Mouse (Mus musculus) right cerebral cortex, postnatal 10 days (tissue): ENCODE results near the gene Slc7a9.
A peak's percentile ranks its signal among the peaks of the same experiment; 100 is the strongest.

Experiments
- DNase-seq, 2 experiments: peaks; one replicate each; pipeline ENCODE4 v3.0.0; 2021; ENCODE audit warnings: low spot score in 2 of 2

The Slc7a9 gene

DNA sequence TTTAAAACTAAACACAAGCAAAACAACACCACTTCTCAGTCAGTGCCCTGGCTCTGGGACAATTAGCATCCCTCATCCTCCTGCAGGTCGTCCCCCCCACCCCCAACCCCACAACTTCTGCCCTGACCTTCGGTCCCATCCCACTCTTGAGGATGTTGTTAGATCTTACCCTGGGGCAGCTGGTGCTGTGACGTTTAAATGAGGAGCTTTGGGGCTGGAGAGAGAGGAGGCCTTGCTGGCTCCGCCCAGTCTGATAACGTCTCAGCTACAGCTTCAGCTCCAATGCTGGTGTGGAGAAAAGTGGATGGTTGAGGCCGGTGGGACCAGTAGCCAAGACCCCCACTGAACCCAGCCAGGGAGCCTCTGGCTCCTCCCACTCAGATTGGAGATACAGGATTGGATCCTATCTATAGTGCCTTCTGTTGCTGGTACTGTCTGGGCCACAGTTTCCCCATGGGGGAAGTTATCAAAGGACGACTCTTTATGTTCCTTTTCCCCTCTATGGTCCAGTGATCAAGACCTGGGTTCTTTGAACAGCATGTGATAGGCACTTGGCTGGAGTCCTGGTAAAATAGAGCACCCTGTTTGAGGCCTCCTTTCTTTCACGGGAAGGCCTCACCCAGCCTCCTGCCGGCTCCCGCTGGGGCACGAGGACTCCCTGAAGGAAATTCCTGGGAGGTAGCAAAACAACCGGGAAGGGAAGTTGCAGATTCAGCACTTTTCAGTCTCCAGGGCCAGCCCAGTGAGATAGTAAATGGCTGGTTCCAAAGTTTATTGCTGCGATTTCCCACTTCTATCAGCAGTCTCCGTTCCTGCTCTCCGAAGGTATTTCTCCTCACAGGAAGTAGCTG lies at the start of gene Slc7a9:
Gene Slc7a9, plus strand, starts transcription at position 801 of the 851 bp plus-strand sequence.
- no peak for DNase-seq

- DNase-seq = no peak
Observed at GRCm38 (mm10) chr7:35401169-35401568, 47.4 kb upstream of the Slc7a9 start.

GRCm38 (mm10) chr7:35415226-35415625 lies 33.4 kb upstream of the Slc7a9 start:
- DNase-seq = no peak

GRCm38 (mm10) chr7:35415801-35416653 lies 32.6 kb upstream of the Slc7a9 start:
- no peak for DNase-seq

DNA sequence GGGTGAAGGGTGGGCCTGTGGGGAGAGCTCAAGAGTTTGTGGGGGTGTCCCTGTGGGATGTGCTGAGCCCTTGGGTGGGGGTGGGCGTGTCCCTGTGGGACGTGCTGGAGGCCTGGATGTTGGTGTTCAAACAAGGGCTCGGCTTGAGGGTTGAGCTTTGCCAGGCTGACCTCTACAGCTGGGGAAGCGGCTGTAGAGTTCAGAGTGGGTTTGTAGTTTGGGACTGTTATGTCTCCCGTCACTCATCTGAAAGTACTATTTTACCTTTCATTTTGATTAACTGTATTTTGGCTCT lies 32.0 kb upstream of the Slc7a9 start:
- no peak for DNase-seq

- no peak for DNase-seq
Observed at GRCm38 (mm10) chr7:35423071-35423470, 25.5 kb upstream of the Slc7a9 start.

DNA sequence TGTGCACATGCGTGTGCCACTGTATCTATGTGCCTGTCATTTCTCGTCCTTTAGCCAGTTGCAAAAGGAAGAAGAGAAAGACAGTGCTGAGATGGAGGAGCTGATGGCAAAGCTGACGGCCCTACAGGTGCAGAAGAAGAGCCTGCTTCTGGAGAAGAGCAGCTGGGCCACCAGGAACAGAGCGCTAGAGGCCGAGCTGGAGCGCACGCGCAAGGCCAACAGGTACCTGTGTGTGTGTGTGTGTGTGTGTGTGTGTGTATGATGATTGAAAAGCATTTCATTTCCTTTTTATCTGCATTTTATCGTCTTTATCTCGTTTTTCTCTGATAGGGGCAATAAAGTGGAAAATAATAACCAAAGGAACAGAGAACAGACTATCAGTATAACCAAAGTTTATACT lies 20.4 kb upstream of the Slc7a9 start:
- no peak for DNase-seq

DNA sequence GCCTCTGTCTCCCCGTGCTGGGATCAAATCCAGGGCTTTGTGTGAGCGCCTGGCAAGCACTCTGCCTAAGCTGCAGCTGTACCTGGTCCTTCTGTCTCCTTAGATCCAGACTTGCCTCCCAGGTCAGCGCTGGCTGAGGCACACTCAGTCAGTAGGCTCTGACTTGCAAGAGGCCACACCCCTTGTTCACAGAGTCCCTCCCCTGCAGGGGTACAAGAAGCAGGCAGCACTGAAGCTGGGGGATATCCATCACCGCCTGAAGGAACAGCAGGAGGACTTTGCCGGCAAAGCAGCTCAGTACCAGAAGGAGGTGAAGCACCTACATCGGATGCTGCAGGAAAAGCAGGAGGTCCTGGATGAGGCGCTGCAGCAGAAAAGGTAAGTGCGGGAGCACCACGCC lies 13.3 kb upstream of the Slc7a9 start:
- no peak for DNase-seq

DNA sequence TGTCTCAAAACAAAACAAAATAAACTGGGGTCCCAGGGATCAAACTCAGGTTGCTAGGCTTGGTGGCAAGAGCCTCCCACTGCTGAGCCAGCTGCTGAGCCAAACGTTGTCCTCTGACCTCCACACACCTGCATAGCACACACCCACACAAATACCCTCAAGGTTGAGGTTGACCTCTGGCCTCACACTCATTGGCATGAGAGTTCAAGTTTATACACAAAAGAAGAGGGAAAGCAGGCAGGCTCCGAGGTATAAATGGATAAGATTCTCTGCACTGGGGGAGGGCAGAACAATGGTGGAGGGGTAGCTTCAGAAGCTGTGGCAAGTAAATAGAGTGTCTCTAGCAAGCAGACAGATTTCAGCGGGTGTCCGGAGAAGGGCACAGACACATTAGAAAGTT lies 1.1 kb upstream of the Slc7a9 start:
- DNase-seq = no peak

DNA sequence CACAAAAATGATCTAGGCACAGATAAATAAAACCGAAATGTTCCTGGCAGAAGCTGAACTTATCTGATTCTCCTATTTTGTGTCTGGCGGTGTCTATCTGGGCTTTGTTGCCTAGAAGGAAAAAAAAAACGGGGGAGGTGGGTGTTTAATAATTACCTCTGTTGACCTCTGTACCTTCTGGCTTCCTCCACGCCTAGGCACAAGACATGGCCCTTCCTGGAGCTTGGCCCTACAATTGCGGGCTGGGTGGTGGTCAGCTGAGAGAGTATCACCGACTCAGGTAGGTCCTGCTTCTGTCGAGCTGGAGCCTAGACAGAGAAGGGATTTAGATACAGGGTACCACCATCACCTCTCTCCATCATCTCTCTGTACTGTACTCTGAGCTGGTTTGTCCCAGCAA lies 271 bp downstream of the Slc7a9 start:
- no peak for DNase-seq

DNA sequence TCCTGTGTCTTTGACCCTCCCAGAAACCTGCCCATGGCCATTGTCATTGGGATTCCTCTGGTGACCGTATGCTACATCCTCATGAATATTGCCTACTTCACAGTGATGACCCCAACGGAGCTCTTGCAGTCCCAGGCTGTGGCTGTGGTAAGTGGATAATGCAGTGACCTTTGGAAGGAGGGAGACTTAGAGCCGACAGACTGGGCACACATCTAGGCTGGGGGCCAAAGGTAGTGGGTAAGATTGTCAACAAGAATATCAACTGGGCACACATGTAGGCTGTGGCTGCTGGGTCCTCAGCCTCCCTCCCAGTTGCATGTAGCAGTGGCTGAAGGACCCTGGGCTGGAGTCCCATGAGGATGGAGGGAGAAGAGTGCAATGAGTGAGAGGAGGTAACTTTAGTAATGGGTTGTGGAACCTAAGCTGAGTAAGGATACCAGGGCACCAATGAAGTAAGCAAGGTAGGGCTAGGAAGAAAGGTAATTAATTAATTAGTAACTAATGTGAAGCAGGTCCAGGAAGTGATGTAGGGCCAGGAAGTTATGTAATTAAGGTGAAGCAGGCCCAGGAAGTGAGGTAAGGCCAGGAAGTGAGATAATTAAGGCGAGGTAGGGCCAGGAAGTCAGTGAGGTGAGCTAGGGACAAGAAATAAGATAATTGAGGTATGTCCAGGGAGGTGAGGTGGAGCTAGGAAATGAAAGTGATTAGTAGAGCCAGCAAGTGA lies 7.7 kb downstream of the Slc7a9 start:
- DNase-seq = no peak

DNA sequence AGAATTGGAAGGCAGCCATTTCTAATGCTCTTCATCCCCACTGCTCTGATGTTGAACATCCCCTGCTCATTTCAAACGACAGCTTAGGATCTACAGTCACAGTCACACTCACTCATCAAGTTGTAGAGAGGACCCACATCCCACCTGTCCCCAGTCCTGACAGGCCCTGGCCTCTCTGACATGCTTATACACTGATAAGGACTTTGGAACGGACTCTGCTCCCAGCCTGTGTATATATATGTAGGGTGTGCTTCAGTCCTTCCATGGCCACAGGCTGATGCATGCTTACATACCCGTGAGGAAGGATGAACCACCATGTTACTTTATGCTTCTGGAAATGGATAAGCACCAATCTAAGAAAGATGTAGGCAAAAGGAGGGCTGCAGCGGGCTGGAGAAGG lies 12.4 kb downstream of the Slc7a9 start:
- DNase-seq = no peak

GRCm38 (mm10) chr7:35465027-35465426 lies 16.4 kb downstream of the Slc7a9 start:
- DNase-seq = peak in 1 of 2 experiments; percentile 30

- no peak for DNase-seq
Observed at GRCm38 (mm10) chr7:35467856-35468255, 19.3 kb downstream of the Slc7a9 start.

DNA sequence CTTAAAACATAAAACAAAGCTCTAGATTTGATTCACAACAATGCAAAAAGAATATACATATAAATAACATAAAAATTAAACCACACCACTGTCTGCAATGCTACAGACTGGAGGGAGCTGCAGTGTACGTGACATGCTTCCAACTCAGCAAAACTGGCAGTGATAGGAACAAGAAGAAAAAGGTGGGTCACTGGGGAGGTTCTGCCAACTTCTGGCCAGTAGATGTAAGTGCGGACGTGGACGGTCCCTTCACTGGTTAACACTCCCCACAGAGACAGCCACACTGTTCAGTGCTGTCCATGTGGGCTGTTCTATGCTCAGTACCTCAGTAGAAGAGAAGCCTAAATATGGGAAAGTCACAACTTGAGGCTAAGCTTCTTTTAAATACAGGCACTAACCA lies 22.2 kb downstream of the Slc7a9 start:
- DNase-seq = no peak

DNA sequence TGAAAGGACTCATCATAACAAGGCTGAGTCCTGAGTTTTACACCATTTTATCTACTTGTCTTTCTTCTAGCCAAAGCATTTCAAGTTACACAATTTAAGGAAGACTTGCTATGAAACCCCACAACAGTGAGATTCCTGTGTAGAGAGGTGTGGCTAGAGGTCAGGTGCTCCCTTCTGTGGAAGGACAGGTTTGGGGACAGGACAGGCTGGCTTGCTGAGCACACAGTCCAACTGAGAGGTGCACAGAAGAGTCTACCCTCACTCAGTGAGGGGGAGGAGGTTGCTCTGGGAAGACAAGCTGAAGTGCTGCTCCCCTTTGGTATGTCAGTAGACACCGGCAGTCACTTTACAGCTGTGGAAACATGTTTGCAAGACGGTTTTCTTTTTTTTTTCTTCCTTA lies 27.9 kb downstream of the Slc7a9 start:
- DNase-seq = no peak

- no peak for DNase-seq
Observed at GRCm38 (mm10) chr7:35485126-35485525, 36.5 kb downstream of the Slc7a9 start.

GRCm38 (mm10) chr7:35486553-35486952 lies 38.0 kb downstream of the Slc7a9 start:
- no peak for DNase-seq

DNA sequence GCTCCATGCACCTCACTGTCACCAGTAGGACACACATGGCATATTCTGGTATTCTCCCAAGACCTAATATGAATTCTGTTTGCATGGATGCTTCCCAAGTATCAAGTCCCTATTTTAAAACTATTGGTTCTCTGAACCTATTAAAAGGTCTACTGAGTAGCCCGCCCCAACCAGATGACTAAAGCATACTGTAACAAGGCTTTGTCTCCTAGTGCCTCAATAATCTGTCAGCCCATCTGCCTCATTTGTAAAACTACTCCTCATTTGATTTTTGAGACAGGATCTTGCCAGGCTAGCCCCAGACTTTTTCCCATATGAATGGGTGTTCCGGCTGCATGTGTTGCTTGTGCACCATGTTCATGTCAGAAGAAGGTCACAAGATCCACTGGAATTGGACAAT lies 41.6 kb downstream of the Slc7a9 start:
- DNase-seq = no peak

GRCm38 (mm10) chr7:35491005-35491404 lies 42.4 kb downstream of the Slc7a9 start:
- DNase-seq = no peak

- peak; percentile 26 to 43 for DNase-seq
Observed at GRCm38 (mm10) chr7:35497516-35497915, 48.9 kb downstream of the Slc7a9 start.

DNA sequence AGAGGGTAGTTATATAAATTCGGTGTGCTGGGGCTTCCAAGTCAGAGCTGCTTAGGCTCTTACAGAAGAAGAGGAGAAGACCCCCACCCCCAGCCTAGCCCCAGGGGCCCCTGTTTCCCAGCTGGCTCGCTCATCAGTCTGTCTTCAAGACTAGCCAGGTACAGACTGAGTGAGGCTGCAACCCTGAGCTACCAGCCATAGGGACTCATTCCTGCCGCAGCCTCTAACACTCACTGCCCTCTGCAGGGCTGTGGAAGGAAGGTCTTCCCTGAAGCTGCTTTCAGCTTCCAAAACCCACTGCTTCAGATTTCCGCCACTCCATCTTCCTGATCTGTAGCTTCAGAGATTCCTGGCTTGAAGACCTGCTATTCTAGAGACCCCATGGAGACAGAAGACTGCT lies 53.4 kb downstream of the Slc7a9 start:
- peak; percentile 28 to 36 for DNase-seq
